Mouse (Mus musculus) thymus, adult 2 months (tissue): ENCODE measurements around the gene Ube2r2. TPM values are rescaled to one million over a fixed set of nuclear protein-coding genes. Genes with fewer than 3 reads are reported as not detected.

Source experiments
- DNase-seq: peaks from one replicate; pipeline ENCODE4 v3.0.0; 2021
- H3K27ac ChIP-seq: fragments of 200-500 bp; 2 replicates; pipeline ENCODE4 v1.5.1; 2012; ENCODE audit warnings: low read length, control low read depth; ENCODE audit not compliant: control insufficient read depth, insufficient read depth
- H3K27me3 ChIP-seq: fragments of 200-500 bp; 2 replicates; pipeline ENCODE4 v1.6.1; 2012; ENCODE audit warnings: mild to moderate bottlenecking, low read length, moderate library complexity, mixed read lengths; ENCODE audit not compliant: control insufficient read depth, insufficient read depth
- H3K36me3 ChIP-seq: fragments of 200-500 bp; 2 replicates; pipeline ENCODE4 v1.6.1; 2012; ENCODE audit warnings: mild to moderate bottlenecking, low read length, moderate library complexity; ENCODE audit not compliant: control insufficient read depth, insufficient read depth
- H3K4me1 ChIP-seq: fragments of 200-500 bp; replicated peaks from 2 replicates; pipeline ENCODE4 v1.6.1; 2012; ENCODE audit warnings: low read length; ENCODE audit not compliant: control insufficient read depth, insufficient read depth
- H3K4me3 ChIP-seq: fragments of 200-500 bp; 2 replicates; pipeline ENCODE4 v1.5.1; 2012; ENCODE audit warnings: mild to moderate bottlenecking, low read length, control low read depth, moderate library complexity; ENCODE audit not compliant: control insufficient read depth, insufficient read depth
- CTCF ChIP-seq: fragments of 200-500 bp; IDR thresholded peaks from 2 replicates; pipeline ENCODE4 v1.5.1; 2012; ENCODE audit warnings: mild to moderate bottlenecking, control low read depth, low read length, moderate library complexity, borderline replicate concordance; ENCODE audit not compliant: control insufficient read depth, poor library complexity, insufficient read depth; ENCODE audit errors: extremely low read depth
- POLR2A ChIP-seq: fragments of 200-500 bp; IDR thresholded peaks from 2 replicates; pipeline ENCODE4 v1.6.1; 2012; ENCODE audit warnings: mild to moderate bottlenecking, low read length, control low read depth, moderate library complexity; ENCODE audit not compliant: control insufficient read depth, poor library complexity, insufficient read depth; ENCODE audit errors: extremely low read depth
- WGBS: fragments of 180-500 bp; shearing (Covaris S2); methylation state at CpG from one replicate; pipeline ENCODE4 v1.1.7; 2018; 5-methylcytosine and 5-hydroxymethylcytosine counted together
- polyA plus RNA-seq: library from polyadenylated mRNA; depleted of rRNA; stranded (reverse); fragments of >200 nt; gene quantifications from 2 replicates; pipeline ENCODE4 v1.2.3, GENCODE M21; 2012

Gene Ube2r2
- polyA plus RNA-seq, 1 experiment, result 41.1 TPM

DNA sequence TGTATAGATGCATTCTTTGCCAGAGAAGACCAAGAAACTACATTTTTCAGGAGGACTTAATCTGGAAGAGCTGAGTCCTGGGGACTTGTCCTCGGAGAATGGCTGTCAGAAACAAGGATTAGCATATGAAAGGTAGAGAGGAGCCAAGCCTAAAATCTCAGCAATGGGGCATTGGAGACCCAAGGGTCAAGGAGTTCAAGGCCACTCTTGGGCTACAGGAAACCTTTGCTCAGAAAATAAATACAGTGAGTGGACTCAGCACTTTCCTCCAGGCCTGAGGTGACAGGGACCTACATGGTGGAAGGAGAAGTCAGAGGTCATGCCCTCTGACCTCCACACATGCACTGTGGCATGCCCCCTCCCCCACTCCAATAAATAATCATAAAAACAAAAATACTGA is 34.6 kb upstream of the Ube2r2 start:
- no peak overlapping the region for H3K4me3 ChIP-seq
- peaks cover 2% of the 10 kb centered on the region; the same call in 1 of the 2 replicates for H3K27me3 ChIP-seq
- peaks cover 17% of the 10 kb centered on the region for H3K4me1 ChIP-seq
- no peaks in the 10 kb centered on the region for H3K36me3 ChIP-seq
- 92% methylated on average over 1 of the region's 1 CpGs for whole genome bisulfite sequencing
- no peak overlapping the region for H3K27ac ChIP-seq
- DNase-seq, result no peak
- no peak for TF ChIP-seq POLR2A
- no peak for TF ChIP-seq CTCF

DNA sequence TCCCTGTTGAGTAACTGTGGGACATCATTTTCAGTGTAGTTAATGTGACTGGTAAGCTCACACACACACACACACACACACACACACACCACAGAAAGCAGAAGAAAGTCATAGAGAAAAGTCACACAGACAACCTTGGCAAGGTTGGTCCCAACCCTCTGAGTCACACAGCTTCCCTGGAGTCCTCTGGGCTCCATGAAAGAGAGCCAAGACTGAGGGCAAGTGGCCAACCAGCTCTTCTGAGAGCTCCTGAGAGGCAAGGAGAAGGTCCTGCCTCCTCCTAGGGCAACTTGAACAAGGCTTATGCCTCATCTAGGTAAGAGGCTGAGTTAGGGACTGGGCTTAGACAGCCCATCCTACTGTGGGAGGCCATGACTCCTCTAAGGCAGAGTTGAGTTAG is 32.6 kb upstream of the Ube2r2 start:
- no peak for TF ChIP-seq POLR2A
- no peak for TF ChIP-seq CTCF

DNA sequence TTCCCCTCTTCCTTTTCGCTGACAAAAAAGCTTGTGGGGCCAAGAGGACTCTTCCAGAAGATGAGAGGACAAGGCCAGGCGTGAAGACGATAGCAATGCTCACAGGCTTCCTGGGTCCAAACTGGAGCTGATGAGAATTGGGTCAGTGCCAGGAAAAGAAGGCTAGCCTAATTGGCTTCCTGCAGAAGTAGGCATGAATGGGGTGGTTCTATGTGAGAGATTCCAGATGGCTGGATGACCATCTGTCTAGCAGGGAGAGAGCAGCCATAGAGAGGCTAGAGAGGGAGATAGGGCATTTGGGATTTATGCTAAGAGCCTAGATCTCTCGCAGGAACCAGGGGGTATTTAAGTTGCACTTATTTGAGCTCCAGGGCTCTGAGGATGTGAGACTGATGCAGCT is 28.1 kb upstream of the Ube2r2 start:
- 93% methylated on average over 4 of the region's 4 CpGs for WGBS
- Histone ChIP-seq H3K36me3 (no peaks in the 10 kb centered on the region), H3K27me3 (no peaks in the 10 kb centered on the region), H3K4me1 (no peaks in the 10 kb centered on the region), H3K27ac (no peak overlapping the region), H3K4me3 (no peak overlapping the region)
- TF ChIP-seq CTCF, result no peak
- no peak for TF ChIP-seq POLR2A
- no peak for DNase-seq

More for the DNA sequence above, 32.6 kb upstream of the Ube2r2 start:
- no peak for DNase-seq
- no peaks in the 10 kb centered on the region for H3K36me3 ChIP-seq
- H3K4me1 ChIP-seq, result peaks cover 6% of the 10 kb centered on the region
- no peak overlapping the region for H3K27ac ChIP-seq
- no peak overlapping the region for H3K4me3 ChIP-seq
- H3K27me3 ChIP-seq, result peaks cover 2% of the 10 kb centered on the region; the same call in 1 of the 2 replicates

DNA sequence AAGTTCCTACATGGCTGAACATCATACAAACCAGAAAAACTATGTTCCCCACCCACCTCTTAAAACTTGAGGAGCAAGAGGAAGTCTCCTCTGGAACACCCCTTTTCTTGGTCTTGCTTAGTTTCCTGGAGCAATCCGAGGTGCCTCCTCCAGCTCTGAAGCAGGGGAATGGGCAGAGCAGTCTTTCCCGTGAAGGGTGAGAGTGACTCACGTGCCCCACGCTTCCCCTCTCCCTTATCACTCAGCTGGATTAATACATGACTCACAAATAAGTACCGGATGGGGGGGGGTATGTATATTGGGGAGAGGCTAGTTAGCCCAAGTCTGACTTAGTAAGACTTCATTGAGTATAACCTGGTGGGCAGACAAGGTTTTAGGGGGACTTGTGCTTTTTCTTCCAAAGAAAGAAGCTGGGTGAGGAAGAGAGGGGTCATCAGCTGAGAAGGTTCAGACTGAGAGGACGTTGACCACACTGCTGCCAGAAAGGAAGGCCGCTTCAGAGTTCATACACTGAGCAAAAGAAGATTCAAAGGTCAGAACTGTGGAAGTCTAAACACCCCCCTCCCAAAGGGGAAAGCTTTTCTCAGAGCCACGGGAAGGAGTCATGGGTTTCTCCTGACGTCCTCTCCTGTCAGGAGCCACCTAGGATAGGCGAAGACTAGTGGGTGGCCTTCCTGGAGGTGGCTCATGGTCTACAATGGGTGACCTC is 26.7 kb upstream of the Ube2r2 start:
- WGBS, result 78% methylated on average over 10 of the region's 10 CpGs
- H3K27ac ChIP-seq, result no peak overlapping the region
- no peak overlapping the region for H3K4me3 ChIP-seq
- TF ChIP-seq POLR2A, result no peak
- TF ChIP-seq CTCF, result no peak
- no peak for DNase-seq
- H3K4me1 ChIP-seq, result no peaks in the 10 kb centered on the region
- H3K36me3 ChIP-seq, result no peaks in the 10 kb centered on the region
- H3K27me3 ChIP-seq, result no peaks in the 10 kb centered on the region

DNA sequence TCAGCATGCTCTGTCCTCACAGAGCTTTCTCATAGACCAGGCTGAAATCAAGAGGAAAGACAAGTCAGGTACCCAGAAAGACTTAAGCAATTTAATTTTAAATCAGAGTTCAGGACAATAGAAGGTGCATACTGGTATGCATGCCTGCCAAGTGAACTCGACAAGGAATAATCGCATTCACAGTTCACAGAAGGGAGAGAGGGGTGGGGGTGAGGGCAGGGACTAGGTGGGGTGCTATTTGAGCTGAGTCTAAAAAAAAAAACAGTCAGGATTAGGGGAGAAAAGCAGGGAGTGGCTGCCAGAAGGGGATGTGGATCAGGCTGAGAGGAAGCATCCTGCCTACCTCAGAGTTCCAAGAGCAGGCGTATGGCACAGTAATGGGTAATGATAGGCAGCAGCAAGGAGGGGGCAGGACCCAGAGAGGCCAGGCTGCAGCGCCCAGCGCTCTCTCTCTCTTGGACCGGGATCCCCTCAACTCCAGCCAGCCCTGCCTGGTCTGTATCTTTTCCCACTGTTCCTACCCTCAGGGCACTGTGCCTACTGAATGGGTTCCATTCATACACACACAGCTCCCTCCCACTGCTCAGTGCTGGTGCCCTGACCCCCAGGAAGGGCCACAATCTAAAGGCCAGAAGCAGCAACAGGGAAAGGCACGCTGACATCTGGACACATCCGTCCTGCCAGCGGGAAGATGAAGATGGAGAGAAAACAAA is 21.0 kb upstream of the Ube2r2 start:
- Histone ChIP-seq H3K27me3 (no peaks in the 10 kb centered on the region), H3K4me3 (no peak overlapping the region), H3K27ac (no peak overlapping the region), H3K36me3 (peaks cover 31% of the 10 kb centered on the region), H3K4me1 (no peaks in the 10 kb centered on the region)
- no peak for DNase-seq
- whole genome bisulfite sequencing, result 96% methylated on average over 9 of the region's 9 CpGs
- TF ChIP-seq POLR2A, result no peak

DNA sequence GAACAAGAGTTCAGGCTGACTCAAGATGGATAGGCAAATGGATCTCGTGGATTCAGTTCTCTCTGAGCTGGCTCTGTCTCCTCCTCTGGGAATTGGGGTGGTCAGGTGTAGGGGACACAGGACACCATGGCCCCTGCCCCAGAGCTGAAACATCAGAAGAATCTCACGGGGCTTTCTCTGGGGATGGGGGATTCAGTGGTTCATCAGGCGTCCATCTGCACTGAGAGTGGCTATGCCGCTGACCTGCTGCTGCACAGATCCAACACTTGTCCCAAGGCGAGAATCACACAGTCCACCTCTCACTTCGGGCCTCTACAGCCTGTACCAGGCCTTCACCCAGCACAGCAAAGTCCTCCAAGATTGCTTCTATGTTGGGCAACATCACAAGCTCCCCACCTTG is 20.5 kb upstream of the Ube2r2 start:
- peaks cover 32% of the 10 kb centered on the region for H3K36me3 ChIP-seq

DNA sequence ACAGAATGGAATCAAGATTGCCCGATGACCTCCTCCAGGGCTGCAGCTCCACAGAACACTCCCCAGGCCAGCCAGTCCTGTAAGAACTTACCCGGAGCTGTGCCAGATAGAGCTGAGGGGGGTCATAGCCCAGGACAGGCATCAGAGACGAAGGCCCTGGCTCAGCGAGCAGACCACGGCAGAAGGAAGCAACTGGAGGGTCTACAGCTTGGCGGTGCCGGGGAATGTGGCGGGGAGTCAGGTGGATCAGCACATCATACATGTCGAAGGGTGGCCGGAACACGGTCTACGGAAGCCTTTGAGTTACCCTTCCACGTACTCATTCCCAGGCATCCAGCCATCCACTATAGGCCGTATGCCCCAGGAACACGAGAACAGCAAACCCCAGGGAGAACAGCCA is 19.8 kb upstream of the Ube2r2 start:
- no peak for DNase-seq
- no peaks in the 10 kb centered on the region for H3K4me1 ChIP-seq
- WGBS, result 98% methylated on average over 15 of the region's 15 CpGs
- TF ChIP-seq POLR2A (no peak), CTCF (no peak)
- H3K36me3 ChIP-seq, result peaks cover 32% of the 10 kb centered on the region
- H3K27ac ChIP-seq, result no peak overlapping the region
- H3K4me3 ChIP-seq, result no peak overlapping the region
- H3K27me3 ChIP-seq, result no peaks in the 10 kb centered on the region

More for the DNA sequence above, 20.5 kb upstream of the Ube2r2 start:
- Histone ChIP-seq H3K4me1 (no peaks in the 10 kb centered on the region), H3K4me3 (no peak overlapping the region), H3K27me3 (no peaks in the 10 kb centered on the region), H3K27ac (no peak overlapping the region)
- no peak for DNase-seq
- TF ChIP-seq CTCF (no peak), POLR2A (no peak)
- 97% methylated on average over 6 of the region's 6 CpGs for WGBS
